In the genomic region with DNA sequence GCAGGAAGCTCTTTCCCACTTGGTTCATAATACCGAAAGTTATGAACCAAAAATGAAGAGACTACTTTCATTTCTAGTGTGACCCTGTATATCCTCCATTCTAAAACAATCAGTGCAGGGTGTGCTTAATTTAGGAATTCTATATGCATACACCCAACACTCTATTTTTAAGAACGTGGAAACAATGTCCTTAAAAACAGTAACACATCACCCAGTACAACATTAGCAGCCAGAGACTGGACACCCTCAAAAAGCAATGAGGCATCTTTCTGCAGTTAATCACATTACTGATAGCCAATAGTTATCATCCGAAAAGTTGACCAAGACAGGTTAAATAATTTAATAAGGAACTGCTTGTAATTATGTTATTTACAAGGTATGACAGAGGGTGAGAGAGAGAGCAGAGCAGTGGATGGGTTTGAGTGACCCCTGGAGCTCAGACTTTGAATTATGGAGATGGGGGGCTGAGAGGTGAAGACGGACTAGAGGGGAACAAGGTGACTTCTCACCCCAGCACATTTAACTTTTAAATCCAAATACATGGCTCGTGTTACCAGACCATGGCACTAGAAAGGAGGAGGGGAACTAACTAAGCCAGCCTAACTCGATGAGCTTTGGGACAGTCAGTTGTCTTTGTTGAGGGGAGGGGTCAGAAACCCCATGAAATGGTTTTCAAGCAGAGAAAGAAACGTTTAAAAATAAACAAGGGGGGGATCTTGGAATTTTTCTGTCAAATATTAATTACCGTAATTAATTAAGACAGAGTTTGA, we compare ENCODE assay signal across 8 mouse cellular contexts. TPM values are rescaled to one million over a fixed set of nuclear protein-coding genes. Genes with fewer than 3 reads are reported as not detected.
DNase-seq lines count a peak whose midpoint lies in the region; ATAC-seq lines count a peak whose summit lies in the region.

No protein-coding gene starts in this region.

- H3K27me3 ChIP-seq in heart, embryonic 15.5 days = peaks cover 86% of the 10 kb centered on the region
- H3K27me3 ChIP-seq in embryonic facial prominence, embryonic 12.5 days = peaks cover 21% of the 10 kb centered on the region
- H3K27me3 ChIP-seq in intestine, embryonic 14.5 days (replicated peaks; ENCODE audit: control insufficient read depth, insufficient read depth, low read length) = peaks cover 98% of the 10 kb centered on the region
- peaks cover 3% of the 10 kb centered on the region; the same call in 1 of the 2 replicates for H3K27me3 ChIP-seq in neural tube, embryonic 14.5 days (ENCODE audit: control insufficient read depth, insufficient read depth, low read length)

- peak overlapping the region; percentile 71 for H3K4me2 ChIP-seq in heart, embryonic 15.5 days
- peak overlapping the region; percentile 70 for H3K4me2 ChIP-seq in embryonic facial prominence, embryonic 12.5 days (replicated peaks)
- peak overlapping the region; percentile 27 for H3K4me2 ChIP-seq in intestine, embryonic 14.5 days (ENCODE audit: low read length)
- H3K4me2 ChIP-seq in neural tube, embryonic 14.5 days (ENCODE audit: low read depth, low read length) = peak overlapping the region; percentile 76

- H3K4me1 ChIP-seq in heart, embryonic 15.5 days (replicated peaks) = peaks cover 48% of the 10 kb centered on the region
- H3K4me1 ChIP-seq in embryonic facial prominence, embryonic 12.5 days = peaks cover 24% of the 10 kb centered on the region
- peaks cover 17% of the 10 kb centered on the region for H3K4me1 ChIP-seq in intestine, embryonic 14.5 days (replicated peaks; ENCODE audit: control insufficient read depth, insufficient read depth, low read length)
- peaks cover 10% of the 10 kb centered on the region; the same call in 1 of the 2 replicates for H3K4me1 ChIP-seq in neural tube, embryonic 14.5 days (ENCODE audit: control insufficient read depth, insufficient read depth, low read length)

- no peaks in the 10 kb centered on the region for H3K9me3 ChIP-seq in heart, embryonic 15.5 days (replicated peaks)
- H3K9me3 ChIP-seq in embryonic facial prominence, embryonic 12.5 days = no peaks in the 10 kb centered on the region
- H3K9me3 ChIP-seq in intestine, embryonic 14.5 days (ENCODE audit: control insufficient read depth, low read length) = no peaks in the 10 kb centered on the region
- no peaks in the 10 kb centered on the region for H3K9me3 ChIP-seq in neural tube, embryonic 14.5 days (ENCODE audit: control insufficient read depth, low read length)

- no peak for ATAC-seq in heart, embryonic 15.5 days (replicated peaks; ENCODE audit: insufficient number of reproducible peaks, insufficient read depth, low FRiP score, low read depth)
- ATAC-seq in embryonic facial prominence, embryonic 12.5 days (ENCODE audit: insufficient number of reproducible peaks, insufficient read depth, low FRiP score, low TSS enrichment) = no peak
- ATAC-seq in intestine, embryonic 14.5 days (replicated peaks; ENCODE audit: low FRiP score, low TSS enrichment, low read depth) = no peak
- no peak for ATAC-seq in neural tube, embryonic 14.5 days (ENCODE audit: low read depth)
- no peak for ATAC-seq in frontal cortex, adult (ENCODE audit: low TSS enrichment)

- H3K9ac ChIP-seq in heart, embryonic 15.5 days = no peak overlapping the region
- peak overlapping the region; percentile 98 for H3K9ac ChIP-seq in embryonic facial prominence, embryonic 12.5 days
- H3K9ac ChIP-seq in intestine, embryonic 14.5 days (ENCODE audit: low read length) = no peak overlapping the region
- H3K9ac ChIP-seq in neural tube, embryonic 14.5 days (replicated peaks; ENCODE audit: low read depth, low read length) = peak overlapping the region; percentile 99

- DNase-seq in heart, adult 8-10 months (ENCODE audit: low spot score) = no peak
- no peak for DNase-seq in intestine, embryonic 14.5 days (ENCODE audit: low spot score)
- DNase-seq in testis, postnatal 14 days (ENCODE audit: low spot score) = no peak
- no peak for DNase-seq in layer of hippocampus, adult 9-11 months

- H3K27ac ChIP-seq in heart, embryonic 15.5 days = no peak overlapping the region
- H3K27ac ChIP-seq in embryonic facial prominence, embryonic 12.5 days = peak overlapping the region; percentile 88
- H3K27ac ChIP-seq in intestine, embryonic 14.5 days (ENCODE audit: low read depth) = no peak overlapping the region
- H3K27ac ChIP-seq in neural tube, embryonic 14.5 days (ENCODE audit: low read depth, low read length) = peak overlapping the region; percentile 98

- 12% methylated on average over 8 of the region's 8 CpGs for WGBS in heart, embryonic 15.5 days
- WGBS in embryonic facial prominence, embryonic 12.5 days = 2% methylated on average over 8 of the region's 8 CpGs
- 9% methylated on average over 8 of the region's 8 CpGs for WGBS in intestine, embryonic 14.5 days
- WGBS in neural tube, embryonic 14.5 days = 5% methylated on average over 8 of the region's 8 CpGs

- H3K4me3 ChIP-seq in heart, embryonic 15.5 days = peak overlapping the region; percentile 46
- H3K4me3 ChIP-seq in embryonic facial prominence, embryonic 12.5 days = peak overlapping the region; percentile 83
- H3K4me3 ChIP-seq in intestine, embryonic 14.5 days (ENCODE audit: low read depth, low read length) = peak overlapping the region; percentile 53
- H3K4me3 ChIP-seq in neural tube, embryonic 14.5 days (ENCODE audit: low read depth, low read length) = peak overlapping the region; percentile 79

- no peaks in the 10 kb centered on the region for H3K36me3 ChIP-seq in heart, embryonic 15.5 days
- H3K36me3 ChIP-seq in embryonic facial prominence, embryonic 12.5 days = no peaks in the 10 kb centered on the region
- no peaks in the 10 kb centered on the region for H3K36me3 ChIP-seq in intestine, embryonic 14.5 days (ENCODE audit: control insufficient read depth, insufficient read depth, low read length)
- no peaks in the 10 kb centered on the region for H3K36me3 ChIP-seq in neural tube, embryonic 14.5 days (ENCODE audit: control insufficient read depth, insufficient read depth, low read length)

RNA-seq across cellular contexts. Expression of gene Ebf3, which starts 2.7 kb away (rescaled TPM):
- 1.2 and 1.3 TPM in 2 replicates for polyA plus RNA-seq in heart, embryonic 15.5 days (2015; fragmentation: Nextera tagmentation; extraction: Ambion mirVana)
- 1 to 10 TPM; 5.0 to 9.3 (median 7.6) TPM for total RNA-seq in heart, adult 8-10 months (2022)
- 15.5 and 21.1 TPM in 2 replicates for polyA plus RNA-seq in embryonic facial prominence, embryonic 12.5 days (2016; fragmentation: Nextera tagmentation; extraction: Ambion mirVana)
- 1.1 and 1.4 TPM in 2 replicates for polyA plus RNA-seq in intestine, embryonic 14.5 days (2014; fragmentation: Nextera tagmentation; extraction: Ambion mirVana)
- polyA plus RNA-seq in neural tube, embryonic 14.5 days (2014; fragmentation: Nextera tagmentation; extraction: Ambion mirVana) = 46.9 and 53.5 TPM in 2 replicates

Comparison
In these comparisons a context has a peak if more than half of its experiments do, and no peak if none do; other contexts are left out.
1. H3K27ac ChIP-seq: peak in embryonic facial prominence, embryonic 12.5 days (single experiment) and neural tube, embryonic 14.5 days (single experiment); none in heart, embryonic 15.5 days (single experiment) and intestine, embryonic 14.5 days (single experiment).
2. H3K9ac ChIP-seq: peak in embryonic facial prominence, embryonic 12.5 days (single experiment) and neural tube, embryonic 14.5 days (single experiment); none in heart, embryonic 15.5 days (single experiment) and intestine, embryonic 14.5 days (single experiment).
3. Peak in every context shown above with its lines, with median percentiles within 50 percentile points of each other: H3K4me2 ChIP-seq and H3K4me3 ChIP-seq.